Mouse (Mus musculus) kidney, postnatal 10 days (tissue): ENCODE measurements around the gene Zp1.
A peak's percentile ranks its signal among the peaks of the same experiment; 100 is the strongest.

Experiments used
- DNase-seq: peaks from one replicate; pipeline ENCODE4 v3.0.0; 2021; ENCODE audit warnings: mixed read lengths

Zp1 gene

GRCm38 (mm10) chr19:10921058-10921457, 626 bp upstream of the Zp1 start:
- no peak for DNase-seq

GRCm38 (mm10) chr19:10918321-10918991, 2.0 kb downstream of the Zp1 start:
- DNase-seq, result no peak

GRCm38 (mm10) chr19:10916506-10916905, 3.9 kb downstream of the Zp1 start:
- DNase-seq, result no peak

- DNase-seq, result no peak
Observed at GRCm38 (mm10) chr19:10914870-10915269, 5.6 kb downstream of the Zp1 start.

GRCm38 (mm10) chr19:10914291-10914690, 6.1 kb downstream of the Zp1 start:
- no peak for DNase-seq

- DNase-seq, result peak; percentile 41
Observed at GRCm38 (mm10) chr19:10909087-10909721, 11.2 kb downstream of the Zp1 start.

- DNase-seq, result peak; percentile 77
Observed at GRCm38 (mm10) chr19:10907891-10908290, 12.5 kb downstream of the Zp1 start.

GRCm38 (mm10) chr19:10905728-10906000, 14.8 kb downstream of the Zp1 start:
- no peak for DNase-seq

GRCm38 (mm10) chr19:10904927-10905727, 15.3 kb downstream of the Zp1 start:
- DNase-seq, result peak; percentile 85

- DNase-seq, result no peak
Observed at GRCm38 (mm10) chr19:10904512-10904911, 15.9 kb downstream of the Zp1 start.

- no peak for DNase-seq
Observed at GRCm38 (mm10) chr19:10901046-10901445, 19.4 kb downstream of the Zp1 start.

- DNase-seq, result no peak
Observed at GRCm38 (mm10) chr19:10900315-10900714, 20.1 kb downstream of the Zp1 start.

- DNase-seq, result no peak
Observed at GRCm38 (mm10) chr19:10897491-10897890, 22.9 kb downstream of the Zp1 start.

- DNase-seq, result no peak
Observed at GRCm38 (mm10) chr19:10896849-10897248, 23.6 kb downstream of the Zp1 start.

- DNase-seq, result no peak
Observed at GRCm38 (mm10) chr19:10895708-10896107, 24.7 kb downstream of the Zp1 start.

GRCm38 (mm10) chr19:10895016-10895528, 25.4 kb downstream of the Zp1 start, which contains the start of gene Prpf19:
Gene Prpf19, plus strand, starts transcription at chr19:10895231.
- DNase-seq, result peak; percentile 99

GRCm38 (mm10) chr19:10892201-10892600, 28.2 kb downstream of the Zp1 start:
- no peak for DNase-seq

- peak; percentile 96 for DNase-seq
Observed at GRCm38 (mm10) chr19:10881426-10882154, 38.8 kb downstream of the Zp1 start, which contains the start of gene Tmem109. Gene Tmem109, minus strand, starts transcription at chr19:10882001.

- no peak for DNase-seq
Observed at GRCm38 (mm10) chr19:10880975-10881425, 39.4 kb downstream of the Zp1 start.

GRCm38 (mm10) chr19:10880085-10880974, 40.1 kb downstream of the Zp1 start:
- peak; percentile 65 for DNase-seq

- DNase-seq, result peak; percentile 52
Observed at GRCm38 (mm10) chr19:10878201-10878837, 42.1 kb downstream of the Zp1 start.
